Mouse (Mus musculus) fibroblast of lung, adult 2 months (primary cell): ENCODE results near the gene Fbxo34.
A peak's percentile ranks its signal among the peaks of the same experiment; 100 is the strongest.
"Not testable (repeated sequence)": the region's sequence is repeated elsewhere in the genome, so short reads cannot be mapped to it uniquely, and the experiment has no call there.

ENCODE experiments used
- DNase-seq: peaks from one replicate; pipeline ENCODE4 v3.0.0-alpha.2; 2011; ENCODE audit warnings: low read depth

Fbxo34 gene

DNA sequence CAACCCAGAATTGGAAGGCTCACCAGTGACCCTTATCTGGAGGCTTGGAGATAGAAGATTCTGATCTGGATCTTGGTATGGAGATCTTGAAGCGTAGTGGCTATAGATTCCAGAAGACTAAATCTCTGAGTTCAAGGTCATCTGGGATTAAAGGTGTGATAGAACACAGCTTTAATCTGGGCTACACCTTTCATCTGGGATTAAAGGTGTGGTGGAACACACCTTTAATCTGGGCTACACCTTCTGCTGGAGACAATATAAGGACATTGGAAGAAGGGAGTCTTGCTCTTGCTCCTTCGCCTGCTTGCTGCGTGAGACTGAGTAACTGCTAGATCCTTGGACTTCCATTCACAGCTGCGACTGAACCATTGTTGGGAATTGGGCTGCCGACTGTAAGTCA, at the start of gene Fbxo34:
Gene Fbxo34 (plus strand): TSS at position 301 of the 400 bp plus-strand sequence.
- not testable (repeated sequence) for DNase-seq

DNA sequence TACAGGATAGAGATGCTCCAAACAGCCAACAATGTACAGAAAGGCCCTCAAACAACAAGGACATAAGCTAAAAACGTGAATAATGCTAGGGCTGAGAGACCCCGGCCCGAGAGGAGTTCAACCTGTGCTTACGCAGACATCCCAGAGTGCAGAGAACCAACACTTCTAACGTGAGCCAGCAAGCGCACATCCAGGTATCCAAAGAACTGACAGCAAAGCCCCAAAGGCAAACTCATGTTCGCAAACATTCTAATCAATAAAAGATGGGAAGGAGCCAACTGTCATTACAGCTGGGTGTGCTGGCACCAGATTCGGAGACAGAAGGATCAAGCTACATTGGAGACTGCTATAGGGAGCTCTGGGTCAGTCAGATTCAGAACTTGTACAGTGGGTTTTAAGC, 47.5 kb upstream of the Fbxo34 start:
- DNase-seq, result no peak

DNA sequence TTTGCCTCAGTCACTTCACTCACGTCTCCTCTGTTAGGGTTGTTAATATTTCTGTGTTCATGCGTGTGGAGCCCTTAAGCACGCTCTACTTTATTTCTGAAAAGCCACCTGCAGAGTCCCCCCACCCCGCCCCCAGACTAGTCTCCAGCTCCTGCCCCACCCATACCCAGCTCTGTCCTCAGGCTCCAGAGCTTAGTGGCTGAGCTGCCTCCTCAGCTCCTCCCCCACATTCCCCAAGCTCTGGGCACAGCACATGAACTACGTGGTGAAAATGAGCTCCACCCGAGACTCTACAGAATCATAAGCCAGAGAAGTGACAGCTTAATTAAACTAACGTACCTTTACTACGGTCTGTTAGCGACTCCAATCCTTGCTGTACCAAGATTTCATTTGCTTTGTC, 44.2 kb upstream of the Fbxo34 start:
- DNase-seq, result no peak

DNA sequence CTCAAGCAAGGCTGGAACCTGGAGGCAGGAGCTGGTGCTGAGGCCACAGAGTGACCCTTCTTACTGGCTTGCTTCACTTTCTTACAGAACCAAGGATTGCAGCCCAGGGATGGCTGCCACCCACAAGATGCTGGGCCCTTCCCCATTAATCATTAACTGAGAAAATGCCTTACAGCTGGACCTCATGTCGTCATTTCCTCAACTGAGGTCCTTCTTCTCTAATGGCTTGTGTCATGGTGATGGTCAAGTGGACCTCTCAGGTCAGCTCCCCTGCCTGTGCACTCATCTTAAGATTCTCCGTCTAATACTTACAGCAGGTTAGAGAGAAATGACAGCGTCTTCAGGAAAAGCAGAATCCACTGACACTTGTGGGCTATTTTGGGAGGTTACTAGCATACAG, 32.9 kb upstream of the Fbxo34 start:
- no peak for DNase-seq

DNA sequence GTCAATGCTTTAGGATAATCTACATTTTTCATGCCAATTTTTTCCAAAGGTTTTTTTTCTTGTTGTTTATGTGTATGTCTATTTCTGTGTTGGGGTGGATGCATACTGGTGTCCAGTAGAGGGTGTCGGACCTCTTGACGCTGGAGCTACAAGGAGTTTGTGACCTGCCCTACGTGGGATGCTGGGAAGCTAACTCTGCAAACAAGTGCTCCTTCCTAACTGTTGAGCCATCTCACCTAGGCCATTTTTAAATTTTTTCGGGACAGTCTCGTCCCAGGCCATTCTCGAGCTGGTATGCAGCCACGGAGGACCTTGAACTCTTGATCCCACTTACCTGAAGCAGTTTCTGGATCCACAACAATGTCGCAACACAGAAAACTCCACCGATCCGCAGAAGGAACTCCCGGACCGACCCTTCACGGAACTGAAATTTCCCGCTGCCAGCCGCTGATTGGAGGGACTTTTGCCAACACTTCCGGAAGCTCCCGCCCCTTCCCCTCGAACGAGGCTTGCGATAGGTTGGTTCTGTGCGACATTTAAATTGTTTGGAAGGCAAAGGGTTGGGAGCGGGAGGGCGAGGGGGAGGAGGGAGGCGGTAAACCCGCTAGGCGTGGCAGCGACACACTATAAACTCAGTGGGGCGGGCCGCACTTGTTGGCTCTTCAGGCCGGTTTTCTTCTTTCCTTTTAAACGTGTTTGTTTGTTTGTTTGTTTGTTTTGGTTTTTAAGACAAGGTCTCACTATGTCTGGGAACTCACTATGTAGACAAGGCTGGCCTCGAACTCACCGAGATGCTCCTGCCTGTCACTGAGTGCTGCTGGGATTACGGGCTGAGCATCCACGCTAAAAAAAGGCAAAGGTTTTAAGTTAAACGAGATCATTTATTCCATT, 32.2 kb upstream of the Fbxo34 start, which contains the start of gene Dlgap5:
Gene Dlgap5 (minus strand): TSS at position 633 of the 891 bp plus-strand sequence.
- DNase-seq, result peak; percentile 83

DNA sequence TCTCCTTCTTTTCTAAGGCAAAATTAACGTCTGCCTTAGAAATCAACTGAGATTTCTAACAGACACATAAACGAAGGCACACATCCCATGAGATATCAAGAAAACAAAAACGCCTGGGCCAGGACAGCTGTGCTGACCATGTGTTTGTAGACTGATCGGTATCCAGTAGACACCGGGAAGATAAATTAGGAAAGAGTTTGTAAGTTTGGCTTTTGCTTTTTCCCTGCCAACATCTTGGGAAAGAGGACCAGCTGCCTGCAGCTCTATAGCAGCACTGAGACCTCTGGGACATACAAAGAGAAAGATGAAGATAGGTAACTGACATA, 31.6 kb upstream of the Fbxo34 start:
- no peak for DNase-seq

DNA sequence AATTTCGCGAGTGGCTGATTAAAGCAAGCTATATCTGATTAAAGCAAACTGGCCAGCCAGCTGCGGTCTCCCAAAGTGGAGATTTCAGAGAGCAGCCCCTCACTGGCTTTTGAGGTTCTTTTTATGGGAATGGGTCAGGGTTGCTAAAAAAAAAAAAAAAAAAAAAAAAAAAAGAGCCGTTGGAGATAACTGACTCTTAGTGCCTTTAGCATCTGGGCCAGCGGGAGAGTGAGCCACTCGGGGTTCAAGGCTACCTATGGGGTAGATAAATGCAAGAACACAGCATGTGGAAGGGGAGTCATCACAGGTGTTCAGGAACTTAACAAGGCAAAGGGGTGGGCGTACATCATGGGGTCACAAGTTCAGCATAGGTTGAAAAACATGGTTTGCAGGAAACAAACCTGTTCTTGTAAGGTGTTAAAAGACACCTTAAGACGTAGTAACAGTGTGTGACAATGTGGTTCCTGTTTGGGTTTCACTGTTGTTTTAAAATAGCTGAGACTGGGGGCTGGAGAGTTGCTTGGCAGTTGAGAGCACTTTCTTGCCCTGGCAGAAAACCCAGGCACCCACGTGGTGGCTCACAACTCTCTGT, 31.1 kb upstream of the Fbxo34 start:
- DNase-seq, result no peak

DNA sequence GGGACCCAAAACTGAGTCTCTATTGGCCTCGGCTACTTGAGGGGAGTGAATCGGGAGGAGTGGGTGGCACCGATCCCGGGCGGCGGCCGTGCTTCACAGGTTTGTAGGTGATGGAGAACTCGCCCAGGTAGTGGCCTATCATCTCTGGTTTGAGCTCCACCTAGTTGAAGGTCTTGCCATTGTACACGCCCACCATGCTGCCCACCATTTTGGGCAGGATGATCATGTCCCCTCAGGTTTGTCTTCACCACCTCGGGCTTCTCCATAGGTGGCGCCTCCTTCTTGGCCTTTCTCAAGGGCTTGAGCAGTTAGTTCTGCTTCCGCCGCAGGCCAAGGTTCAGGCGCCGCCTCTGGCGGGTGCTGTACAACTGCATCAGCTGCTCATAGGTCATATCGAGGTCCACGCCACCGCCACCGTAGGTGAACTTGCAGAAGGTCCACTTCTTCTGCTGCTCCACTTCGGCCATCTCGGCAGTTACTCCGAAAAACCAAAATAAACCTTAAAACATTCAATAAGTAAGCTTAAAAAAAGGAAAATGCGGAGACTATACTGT, 30.4 kb upstream of the Fbxo34 start:
- DNase-seq, result no peak

DNA sequence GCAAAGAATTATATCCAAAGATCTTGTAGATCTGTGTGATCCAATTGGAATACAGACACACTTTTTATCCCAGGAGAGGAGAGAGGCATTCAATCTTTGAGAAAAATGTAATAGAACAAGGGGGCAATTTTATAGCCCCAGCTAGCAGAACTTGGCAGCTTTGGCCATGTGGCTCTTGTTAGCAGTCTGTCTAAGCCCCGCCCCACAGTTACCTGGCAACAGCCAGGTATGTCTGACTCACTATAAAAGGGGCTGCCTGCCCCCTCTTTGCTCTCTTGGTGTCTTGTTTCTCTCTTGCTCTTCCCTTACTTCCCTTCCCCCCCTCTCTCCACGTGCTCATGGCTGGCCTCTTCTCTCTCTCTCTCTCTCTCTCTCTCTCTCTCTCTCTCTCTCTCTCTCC, 28.6 kb upstream of the Fbxo34 start:
- no peak for DNase-seq

DNA sequence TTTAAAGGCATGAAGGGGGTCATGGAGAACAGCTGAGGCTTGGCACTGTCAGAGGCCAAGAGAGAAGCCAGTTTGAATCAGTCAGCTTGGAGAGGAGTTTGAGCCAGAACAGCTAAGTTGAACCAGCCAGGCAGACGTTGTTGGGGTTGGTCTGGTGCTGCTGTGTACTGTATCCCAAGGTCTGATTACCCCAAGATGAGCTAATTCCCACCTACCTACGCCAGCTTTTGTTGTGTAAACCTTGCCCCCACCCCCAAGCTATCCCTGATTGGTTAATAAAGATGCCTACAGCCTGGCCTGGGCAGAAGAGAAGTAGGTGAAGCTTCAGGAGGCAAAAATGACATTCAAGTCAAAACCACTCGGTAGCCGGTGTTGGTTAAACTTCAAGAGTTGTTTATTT, 27.8 kb upstream of the Fbxo34 start:
- DNase-seq, result no peak

DNA sequence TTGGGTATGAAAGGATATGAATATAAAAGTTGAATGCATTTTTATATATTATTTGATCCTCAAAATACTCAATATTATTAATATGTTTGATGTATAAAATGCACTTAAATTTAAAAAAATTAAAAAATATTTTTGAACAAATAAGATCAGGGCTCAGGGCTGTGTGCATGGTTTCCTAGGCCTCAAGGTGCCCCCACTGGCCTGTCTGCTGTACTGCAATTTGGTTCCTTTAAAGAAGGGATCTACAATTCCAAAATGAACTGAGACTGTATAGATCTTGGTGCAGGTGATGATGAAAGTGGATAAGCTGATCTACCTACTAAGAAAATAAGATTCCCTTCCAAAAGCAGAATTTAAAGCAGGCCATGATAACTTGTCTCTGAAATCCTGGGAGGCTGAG, 17.2 kb upstream of the Fbxo34 start:
- no peak for DNase-seq

DNA sequence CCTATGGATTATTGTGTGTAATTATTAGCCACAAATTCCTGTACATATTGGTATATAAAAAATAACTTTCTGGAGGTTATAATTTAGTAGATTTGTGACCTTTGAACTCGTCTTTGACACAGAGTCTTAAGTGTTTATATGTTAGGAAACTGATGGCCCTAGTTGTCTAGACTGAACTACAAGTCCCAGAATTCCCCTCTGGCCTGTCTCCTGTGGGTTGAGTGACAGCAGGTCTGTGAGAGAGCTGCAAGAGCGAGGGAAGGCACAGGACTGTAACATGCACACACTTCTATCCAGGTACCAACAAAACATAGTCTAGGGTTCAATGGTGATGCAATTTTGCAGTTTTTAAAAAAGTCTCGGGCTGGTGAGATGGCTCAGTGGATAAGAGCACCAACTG, 11.3 kb upstream of the Fbxo34 start:
- DNase-seq, result no peak

DNA sequence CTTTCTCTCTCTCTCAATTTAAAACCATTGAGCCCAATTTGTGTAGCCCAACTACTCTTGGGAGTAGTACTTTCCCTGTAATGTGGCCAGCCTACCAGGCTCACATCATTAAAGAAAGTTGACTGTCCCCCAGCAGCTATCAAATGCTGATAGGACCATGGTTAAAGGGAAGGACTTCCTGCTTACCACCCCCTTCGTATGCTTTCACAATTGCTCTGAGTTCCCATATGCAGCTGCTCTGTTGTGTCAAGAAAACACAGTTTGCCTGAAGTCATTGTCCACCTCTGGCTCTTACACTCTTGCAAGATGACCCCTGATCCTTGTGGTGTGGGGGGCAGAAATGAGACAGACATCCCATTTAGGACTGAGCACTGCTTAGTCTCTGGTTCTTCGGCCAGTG, 5.3 kb upstream of the Fbxo34 start:
- no peak for DNase-seq

DNA sequence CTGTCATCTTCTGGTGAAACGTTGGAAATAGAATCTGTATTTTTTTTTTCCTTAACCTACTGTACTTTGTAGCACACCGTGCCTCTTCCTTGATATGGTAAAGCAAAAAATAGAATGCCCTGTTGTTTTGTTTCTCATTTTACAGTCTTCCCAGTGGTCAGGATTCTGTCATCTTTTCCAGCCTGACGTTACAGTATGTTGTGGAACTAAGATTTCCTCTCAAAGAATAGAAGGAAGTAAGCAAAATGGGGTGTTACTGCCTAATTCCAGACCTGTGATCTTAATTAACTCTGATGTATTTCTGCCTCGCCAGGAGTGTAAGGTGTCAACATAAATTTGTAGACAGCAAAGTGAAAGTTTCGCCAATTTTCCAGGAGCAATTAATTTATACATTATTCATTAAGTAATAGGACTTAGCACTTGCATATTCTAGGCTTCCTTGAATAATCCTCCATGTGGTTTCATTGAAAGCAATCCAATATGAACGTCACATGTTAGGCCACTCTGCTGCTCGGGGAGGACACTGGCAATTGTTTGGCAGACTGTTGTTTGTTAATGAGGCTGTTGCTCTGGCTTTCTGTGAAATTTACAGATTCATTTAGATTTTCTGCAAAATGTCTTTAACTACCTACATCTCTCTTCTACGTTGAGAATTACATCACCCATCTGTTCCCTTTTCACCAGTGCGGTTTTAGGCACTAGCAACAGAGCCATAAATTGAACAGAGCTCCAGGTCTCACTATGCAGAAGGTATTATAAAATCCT, 4.7 kb upstream of the Fbxo34 start:
- DNase-seq, result no peak

DNA sequence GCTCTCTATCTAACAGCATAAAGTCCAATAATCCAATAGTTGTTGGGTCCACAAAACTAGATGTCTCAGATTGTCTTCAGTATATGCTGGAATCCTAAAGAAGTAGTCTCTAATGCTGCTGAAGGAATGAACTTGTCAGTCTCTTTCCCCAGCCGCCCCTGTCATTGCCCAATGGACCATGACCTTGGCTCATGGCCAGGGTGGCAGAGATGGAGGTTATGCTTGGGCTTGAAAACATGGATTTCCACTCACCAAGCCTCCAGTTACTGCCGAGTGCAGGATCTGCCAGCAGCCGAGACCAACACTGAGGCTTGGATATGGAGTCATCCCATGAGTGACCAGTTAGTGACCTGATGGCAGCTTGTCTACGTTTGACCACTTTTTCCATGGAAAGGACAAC, 9.3 kb downstream of the Fbxo34 start:
- no peak for DNase-seq

DNA sequence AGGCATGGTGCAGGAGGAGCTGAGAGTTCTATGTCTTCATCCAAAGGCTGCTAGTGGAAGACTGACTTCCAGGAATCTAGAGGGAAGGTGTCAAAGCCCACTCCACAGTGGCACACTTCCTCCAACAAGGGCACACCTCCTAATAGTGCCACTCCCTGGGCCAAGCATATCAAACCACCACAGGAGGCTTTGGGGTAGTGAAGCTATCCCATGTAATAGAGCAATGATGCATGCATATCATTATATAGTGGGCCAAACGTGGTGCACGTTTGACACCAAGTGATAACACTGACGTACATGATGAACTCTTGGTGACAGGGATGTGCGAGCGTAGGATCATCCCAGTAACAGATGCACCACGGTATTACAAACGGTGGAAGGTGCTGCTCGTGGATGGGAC, 11.8 kb downstream of the Fbxo34 start:
- DNase-seq, result no peak

DNA sequence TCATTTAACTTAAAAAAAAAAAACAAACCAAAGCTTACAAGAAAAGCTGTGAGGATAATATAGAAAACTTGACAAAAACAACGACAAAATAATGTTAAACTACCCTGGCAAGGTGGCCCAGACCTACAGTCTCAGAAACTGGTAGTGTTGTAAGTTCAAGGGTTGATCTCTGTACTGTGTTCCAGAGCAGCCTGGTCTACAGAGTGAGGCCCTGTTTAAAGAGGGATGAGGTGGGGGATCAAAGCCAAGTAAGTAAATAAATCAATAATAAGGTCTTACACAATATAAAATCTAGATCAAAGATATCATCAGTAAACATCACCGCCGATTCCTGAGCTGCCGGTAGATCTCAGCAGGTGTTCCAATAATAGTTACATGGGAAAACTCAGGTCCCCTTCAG, 12.2 kb downstream of the Fbxo34 start:
- DNase-seq, result no peak

DNA sequence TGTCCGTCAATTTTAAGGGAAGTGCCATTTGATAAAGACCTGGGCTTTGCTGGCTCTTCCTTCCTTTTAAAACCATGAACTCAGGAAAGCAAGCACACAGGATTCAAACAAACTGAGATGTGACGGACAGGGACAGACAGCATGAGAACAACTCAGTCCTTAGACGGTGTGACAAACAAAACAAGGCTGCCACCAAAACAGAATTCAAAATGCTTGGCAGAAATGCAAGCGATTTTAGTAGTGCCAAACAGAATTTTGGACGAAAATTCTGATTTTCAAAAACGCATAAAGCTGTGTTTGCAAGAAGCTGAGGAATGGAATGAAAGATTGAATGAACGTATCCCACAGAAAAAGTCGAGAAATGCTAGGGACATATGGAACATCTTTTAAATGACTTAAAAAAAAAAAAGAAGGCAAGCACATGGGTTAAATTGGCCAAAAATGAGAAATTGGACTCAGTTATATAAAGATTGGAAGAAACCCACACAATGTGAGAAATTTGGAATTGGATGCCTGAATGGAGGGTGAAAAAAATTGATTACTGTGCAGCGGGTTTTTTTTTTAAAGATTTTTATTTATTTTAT, 12.7 kb downstream of the Fbxo34 start:
- DNase-seq, result no peak

DNA sequence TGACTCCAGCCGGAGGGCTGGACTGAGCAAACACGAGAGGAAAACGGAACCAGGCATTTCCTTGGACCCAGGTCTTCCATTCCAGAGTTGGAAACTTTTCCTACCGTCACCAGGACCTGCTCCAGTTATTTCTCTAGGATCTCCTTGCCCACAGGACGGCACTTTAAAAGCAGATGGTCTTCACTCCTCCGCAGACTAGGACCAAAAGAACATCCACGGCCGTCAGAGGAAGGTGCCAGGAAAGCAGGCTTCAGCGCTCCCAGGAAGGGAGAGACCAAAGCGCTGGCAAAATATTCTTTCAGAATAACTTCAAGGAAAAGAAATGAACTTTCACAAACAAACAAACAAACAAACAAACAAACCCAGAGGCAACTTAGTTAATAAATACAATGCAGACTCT, 14.2 kb downstream of the Fbxo34 start:
- DNase-seq, result no peak

DNA sequence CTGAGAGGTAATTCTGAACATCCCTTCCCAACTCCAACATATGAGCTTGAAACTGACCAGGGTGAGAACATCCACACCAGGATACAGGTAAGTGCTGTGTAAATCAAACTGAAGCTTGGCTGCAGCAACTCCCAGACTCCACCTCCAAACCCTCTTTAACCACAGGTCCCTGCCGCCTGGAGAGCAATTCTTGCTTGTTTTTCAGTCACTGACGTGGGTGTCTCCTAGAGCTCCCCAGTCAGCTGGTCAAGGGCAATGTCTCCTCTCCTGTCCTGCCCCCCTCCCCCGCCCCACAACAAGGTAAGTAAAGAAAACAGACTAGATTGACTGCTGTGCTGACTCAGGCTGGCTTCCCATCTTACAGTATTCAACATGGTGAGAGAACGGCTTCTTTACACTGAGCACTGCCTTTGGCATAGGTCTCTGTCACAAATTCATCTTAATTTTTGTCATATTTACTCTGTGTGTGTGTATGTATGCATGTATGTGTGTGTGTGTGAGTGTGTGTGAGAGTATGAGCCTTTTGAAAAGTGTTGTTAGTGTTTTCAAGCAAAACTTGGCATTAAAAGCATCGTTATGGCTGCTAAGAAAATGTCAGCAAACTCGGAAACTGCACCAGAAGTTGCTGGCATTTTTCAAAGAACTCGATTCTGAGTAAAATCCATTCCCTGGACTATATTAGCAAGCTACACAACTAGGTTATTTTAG, 15.4 kb downstream of the Fbxo34 start:
- DNase-seq, result no peak

DNA sequence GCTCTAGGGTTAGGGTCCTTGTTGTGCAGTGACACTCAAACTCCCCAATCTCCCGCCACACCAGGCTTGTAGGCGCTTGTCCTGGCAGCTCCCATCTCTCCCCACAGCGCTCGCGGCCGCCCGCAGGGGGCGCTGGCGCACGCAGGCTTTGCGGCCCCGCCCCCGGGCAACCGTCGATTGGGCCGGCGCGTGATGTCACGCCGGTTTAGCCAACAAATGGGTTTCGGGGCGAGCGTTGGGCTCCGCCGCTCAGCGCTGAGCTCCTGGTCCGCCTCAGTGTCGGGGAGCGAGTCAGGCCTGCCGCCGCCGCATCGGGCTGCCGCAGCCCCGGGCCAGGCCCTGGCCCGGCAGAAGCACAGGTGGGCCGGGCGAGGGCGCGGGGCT, 22.1 kb downstream of the Fbxo34 start:
- DNase-seq, result peak; percentile 74
